Mouse (Mus musculus) CH12.LX (cell line): ENCODE results near the gene Ckap5. TPM values are rescaled to one million over a fixed set of nuclear protein-coding genes. Genes with fewer than 3 reads are reported as not detected.

Experiments
- DNase-seq: peaks from one replicate; pipeline ENCODE4 v3.0.0-alpha.2; 2013; ENCODE audit errors: extremely low read depth
- H3K27ac ChIP-seq: 2 replicates; pipeline ENCODE4 v1.5.1; 2012; ENCODE audit warnings: low read depth, mild to moderate bottlenecking, control low read depth, moderate library complexity; ENCODE audit not compliant: insufficient read depth
- H3K27me3 ChIP-seq: replicated peaks from 2 replicates; pipeline ENCODE3; 2012; ENCODE audit warnings: inconsistent platforms
- H3K36me3 ChIP-seq, 2 experiments: replicated peaks in 1 of 2; 2 replicates each; pipeline versions ENCODE3 to v1.6.1; 2012; ENCODE audit warnings: inconsistent platforms in 1 of 2, low read length in 1 of 2, mild to moderate bottlenecking in 1 of 2, mixed read lengths in 1 of 2, moderate library complexity in 1 of 2; ENCODE audit not compliant: control insufficient read depth in 1 of 2, insufficient read depth in 1 of 2
- H3K4me1 ChIP-seq, 2 experiments: 2 replicates each; pipeline ENCODE4 v1.6.1; 2012; ENCODE audit warnings: inconsistent platforms in 1 of 2, moderate library complexity in 1 of 2; ENCODE audit not compliant: insufficient read depth in 2 of 2, control insufficient read depth in 1 of 2
- H3K4me2 ChIP-seq: 2 replicates; pipeline ENCODE4 v1.6.1; 2012; ENCODE audit warnings: low read depth, mild to moderate bottlenecking, control low read depth; ENCODE audit not compliant: poor library complexity, insufficient read depth, severe bottlenecking
- H3K4me3 ChIP-seq, 3 experiments: fragments of 150-350 bp in 1 of 3; sonication (generic) in 1 of 3; replicated peaks in 1 of 3; 2 replicates each; pipeline versions ENCODE3 to v1.5.1; 2011 to 2012; ENCODE audit warnings: low read depth in 2 of 3, low read length in 2 of 3, mild to moderate bottlenecking in 2 of 3, moderate library complexity in 2 of 3, control low read depth in 1 of 3, improper control_type of control experiment in 1 of 3, inconsistent platforms in 1 of 3, mixed read lengths in 1 of 3; ENCODE audit not compliant: poor library complexity in 1 of 3
- H3K79me2 ChIP-seq: replicated peaks from 2 replicates; pipeline ENCODE4 v1.6.1; 2012; ENCODE audit warnings: mild to moderate bottlenecking, moderate library complexity; ENCODE audit not compliant: control insufficient read depth, poor library complexity, insufficient read depth, severe bottlenecking; ENCODE audit errors: extremely low read depth
- H3K9ac ChIP-seq: 2 replicates; pipeline ENCODE4 v1.6.1; 2012; ENCODE audit warnings: low read depth, mild to moderate bottlenecking, control low read depth, moderate library complexity; ENCODE audit not compliant: insufficient read depth
- H3K9me3 ChIP-seq: replicated peaks from 2 replicates; pipeline ENCODE3; 2012; ENCODE audit warnings: low read length, inconsistent platforms, mixed read lengths
- BHLHE40 ChIP-seq: IDR thresholded peaks from 2 replicates; pipeline ENCODE4 v1.6.1; 2011; ENCODE audit warnings: mild to moderate bottlenecking, low read depth, low read length, improper control_type of control experiment
- CHD1 ChIP-seq: IDR thresholded peaks from 2 replicates; pipeline ENCODE4 v1.6.1; 2012; ENCODE audit warnings: low read depth, low read length, improper control_type of control experiment, inconsistent platforms
- CHD2 ChIP-seq: IDR thresholded peaks from 2 replicates; pipeline ENCODE4 v1.6.1; 2011; ENCODE audit warnings: low read length, improper control_type of control experiment
- CTCF ChIP-seq, 2 experiments: IDR thresholded peaks in 1 of 2; conservative IDR thresholded peaks in 1 of 2; 2 replicates each; pipeline ENCODE4 v1.5.1; 2011 to 2012; ENCODE audit warnings: low read depth in 2 of 2, low read length in 2 of 2, improper control_type of control experiment in 1 of 2, inconsistent platforms in 1 of 2, mild to moderate bottlenecking in 1 of 2, moderate library complexity in 1 of 2
- ELF1 ChIP-seq: IDR thresholded peaks from 2 replicates; pipeline ENCODE4 v1.6.1; 2014; ENCODE audit warnings: low read depth, mild to moderate bottlenecking, inconsistent platforms, low read length, improper control_type of control experiment
- GABPA ChIP-seq: IDR thresholded peaks from 2 replicates; pipeline ENCODE4 v1.6.1; 2012; ENCODE audit warnings: low read depth, low read length, improper control_type of control experiment, inconsistent platforms; ENCODE audit not compliant: insufficient replicate concordance
- HCFC1 ChIP-seq: IDR thresholded peaks from 2 replicates; pipeline ENCODE4 v1.6.1; 2012; ENCODE audit warnings: low read depth, mild to moderate bottlenecking, inconsistent platforms, low read length, improper control_type of control experiment
- IRF4 ChIP-seq: IDR thresholded peaks from 2 replicates; pipeline ENCODE4 v1.6.1; 2014; ENCODE audit warnings: low read depth, mild to moderate bottlenecking, inconsistent platforms, low read length, improper control_type of control experiment
- JUND ChIP-seq: conservative IDR thresholded peaks from 2 replicates; pipeline ENCODE4 v1.6.1; 2011; ENCODE audit warnings: low read depth, low read length, improper control_type of control experiment
- MAFK ChIP-seq: IDR thresholded peaks from 2 replicates; pipeline ENCODE4 v1.6.1; 2011; ENCODE audit warnings: low read length, improper control_type of control experiment; ENCODE audit not compliant: insufficient replicate concordance
- MAX ChIP-seq: IDR thresholded peaks from 2 replicates; pipeline ENCODE4 v1.6.1; 2011; ENCODE audit warnings: low read length, improper control_type of control experiment
- MAZ ChIP-seq: IDR thresholded peaks from 2 replicates; pipeline ENCODE4 v1.6.1; 2012; ENCODE audit warnings: low read depth, mild to moderate bottlenecking, inconsistent platforms, low read length, improper control_type of control experiment, moderate library complexity
- MEF2A ChIP-seq: IDR thresholded peaks from 2 replicates; pipeline ENCODE4 v1.6.1; 2014; ENCODE audit warnings: low read depth, mild to moderate bottlenecking, inconsistent platforms, low read length, improper control_type of control experiment, borderline replicate concordance
- MYC ChIP-seq: IDR thresholded peaks from 2 replicates; pipeline ENCODE4 v1.6.1; 2011; ENCODE audit warnings: low read depth, mild to moderate bottlenecking, improper control_type of control experiment, low read length
- PAX5 ChIP-seq: IDR thresholded peaks from 2 replicates; pipeline ENCODE4 v1.6.1; 2012; ENCODE audit warnings: low read length, inconsistent platforms, mixed read lengths
- POLR2A ChIP-seq: IDR thresholded peaks from 2 replicates; pipeline ENCODE4 v1.6.1; 2011; ENCODE audit warnings: low read depth, mild to moderate bottlenecking, improper control_type of control experiment, low read length
- RAD21 ChIP-seq: IDR thresholded peaks from 2 replicates; pipeline ENCODE4 v1.6.1; 2011; ENCODE audit warnings: low read depth, mild to moderate bottlenecking, low read length, improper control_type of control experiment, moderate library complexity
- SMC3 ChIP-seq: IDR thresholded peaks from 2 replicates; pipeline ENCODE4 v1.6.1; 2011; ENCODE audit warnings: low read depth, low read length, improper control_type of control experiment
- TBP ChIP-seq: conservative IDR thresholded peaks from 2 replicates; pipeline ENCODE4 v1.6.1; 2011; ENCODE audit warnings: low read depth, low read length, improper control_type of control experiment
- USF2 ChIP-seq: conservative IDR thresholded peaks from 2 replicates; pipeline ENCODE4 v1.6.1; 2011; ENCODE audit warnings: low read depth, low read length, improper control_type of control experiment
- ZC3H11A ChIP-seq: IDR thresholded peaks from 2 replicates; pipeline ENCODE4 v1.6.1; 2012; ENCODE audit warnings: low read depth, mild to moderate bottlenecking, inconsistent platforms, low read length, improper control_type of control experiment
- ZKSCAN1 ChIP-seq: IDR thresholded peaks from 2 replicates; pipeline ENCODE4 v1.6.1; 2012; ENCODE audit warnings: low read depth, inconsistent platforms, low read length, improper control_type of control experiment, borderline replicate concordance
- ZMIZ1 ChIP-seq: IDR thresholded peaks from 2 replicates; pipeline ENCODE4 v1.6.1; 2012; ENCODE audit warnings: low read depth, mild to moderate bottlenecking, inconsistent platforms, low read length, improper control_type of control experiment
- ZNF384 ChIP-seq: IDR thresholded peaks from 2 replicates; pipeline ENCODE4 v1.6.1; 2012; ENCODE audit warnings: low read depth, low read length, improper control_type of control experiment, inconsistent platforms
- dilution Hi-C: fragments of 300-500 bp; cut with MboI; formaldehyde crosslinking; loops from 2 replicates; pipeline ENCODE4 v1.14.3; 2020; ENCODE audit warnings: low sequenced_read_pairs; ENCODE audit not compliant: extremely low pct_unique_long_range_greater_than_20kb, extremely low pct_ligation_motif_present
- in situ Hi-C: fragments of 300-500 bp; cut with MboI; formaldehyde crosslinking; loops from 3 replicates; pipeline ENCODE4 v1.14.3; 2019; ENCODE audit warnings: low sequenced_read_pairs, low pct_ligation_motif_present, low pct_unique_long_range_greater_than_20kb, mixed read lengths
- polyA plus RNA-seq: library from polyadenylated mRNA; unstranded; fragments of >175 nt; gene quantifications from 2 replicates; pipeline ENCODE4 v1.2.1, GENCODE M21; 2012; ENCODE audit warnings: low read depth; ENCODE audit not compliant: insufficient read length
- total RNA-seq, 2 experiments: library from RNA; depleted of rRNA; stranded (reverse); fragments of 300-350 nt in 1 of 2; fragments of >200 nt in 1 of 2; gene quantifications; 2 replicates each; pipeline ENCODE4 v1.2.3; 2012 to 2014

Gene Ckap5
- total and polyA plus RNA-seq, 3 experiments, result 51.5 to 53.0 (median 52.3) TPM

DNA sequence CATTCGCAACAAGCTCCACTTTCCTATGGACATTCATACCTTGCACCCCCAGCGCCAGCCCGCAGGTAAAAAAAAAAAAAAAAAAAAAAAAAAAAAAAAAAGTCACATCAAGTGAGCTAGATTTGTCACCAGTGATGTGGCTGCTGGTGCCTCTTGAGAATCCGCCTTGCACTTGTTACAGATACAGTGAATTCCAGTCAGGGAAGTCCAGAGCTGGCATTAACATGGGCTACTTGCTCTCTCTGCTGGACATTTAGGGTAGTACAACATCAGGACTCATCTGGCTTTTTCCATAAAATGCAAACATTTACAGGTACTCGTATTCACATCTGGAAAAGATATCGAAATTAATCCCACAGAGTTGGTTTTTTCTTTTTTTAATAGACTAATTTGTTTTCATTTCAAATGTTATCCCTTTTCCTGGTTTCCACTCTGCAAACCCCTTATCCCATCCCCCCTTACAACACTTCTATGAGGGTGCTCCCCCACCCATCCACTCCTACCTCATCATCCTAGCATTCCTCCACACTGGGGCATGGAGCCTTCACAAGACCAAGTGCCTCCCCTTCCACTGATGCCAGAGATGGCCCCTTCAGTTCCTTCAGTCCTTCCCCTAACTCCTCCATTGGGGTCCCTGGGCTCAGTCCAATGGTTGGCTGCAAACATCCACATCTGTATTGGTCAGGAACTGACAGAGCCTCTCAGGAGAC is 45.6 kb upstream of the Ckap5 start:
- H3K9ac ChIP-seq, result no peak overlapping the region
- no peak overlapping the region for H3K4me2 ChIP-seq
- no peak overlapping the region for H3K27ac ChIP-seq
- dilution Hi-C loops, result no loop called here
- in situ Hi-C loops, result loop anchor here (5.0 kb wide), 1 partner anchor 199 kb away; no protein-coding TSS in a partner anchor
- peaks cover 0 to 28% of the 10 kb centered on the region in 2 experiments; a peak in 3 of 4 replicates for H3K4me1 ChIP-seq
- no peaks in the 10 kb centered on the region for H3K79me2 ChIP-seq
- no peak overlapping the region for H3K4me3 ChIP-seq
- no peaks in the 10 kb centered on the region for H3K27me3 ChIP-seq
- peak; percentile 65 for DNase-seq
- no peaks in the 10 kb centered on the region for H3K9me3 ChIP-seq
- TF ChIP-seq CHD2 (no peak), SMC3 (peak; percentile 90), ZC3H11A (peak; percentile 55; the same call in 1 of the 2 replicates), ZKSCAN1 (no peak), CTCF (conservative IDR thresholded peaks at IDR 0.05 in 1 of 2, IDR thresholded peaks at IDR 0.05 in 1 of 2; ENCODE audit: low read depth in 2 of 2, low read length in 2 of 2) (peak; percentile 44 to 88), BHLHE40 (no peak), TBP (0 out of 2 replicates have a peak, but pooled peaks have one; percentile 27), ZNF384 (peak; percentile 57; the same call in 1 of the 2 replicates), POLR2A (no peak), RAD21 (peak; percentile 94)
- H3K36me3 ChIP-seq, result peaks cover 10 to 17% of the 10 kb centered on the region in 2 experiments

DNA sequence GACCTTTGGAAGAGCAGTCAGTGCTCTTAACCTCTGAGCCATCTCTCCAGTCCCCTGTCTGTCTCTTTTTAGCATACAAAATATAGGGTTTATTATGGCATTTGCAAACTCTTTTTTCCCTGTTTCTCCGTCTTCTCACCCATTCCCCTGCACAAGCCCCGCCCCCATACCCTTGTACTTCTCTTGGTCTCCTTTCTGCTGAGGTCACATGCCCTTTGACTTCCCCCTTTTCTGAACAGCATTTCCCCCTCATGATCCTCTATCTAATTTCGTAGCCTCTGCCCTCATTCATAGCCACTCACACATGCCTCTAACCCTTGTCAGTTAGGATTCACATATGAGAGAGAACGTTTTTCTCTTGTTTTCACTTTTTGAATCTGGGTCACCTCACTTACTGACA is 41.9 kb upstream of the Ckap5 start:
- in situ Hi-C loops, result loop anchor here (5.0 kb wide), 1 partner anchor 202 kb away; no protein-coding TSS in a partner anchor
- peaks cover 10% of the 10 kb centered on the region in 2 experiments for H3K36me3 ChIP-seq
- peaks cover 0 to 10% of the 10 kb centered on the region in 2 experiments; a peak in 2 of 4 replicates for H3K4me1 ChIP-seq
- no peak overlapping the region for H3K9ac ChIP-seq
- no peak overlapping the region for H3K27ac ChIP-seq
- H3K9me3 ChIP-seq, result no peaks in the 10 kb centered on the region
- DNase-seq, result no peak
- TF ChIP-seq IRF4 (no peak), MYC (no peak), CHD2 (no peak), CHD1 (no peak), ELF1 (no peak), JUND (no peak), HCFC1 (no peak), PAX5 (no peak), MAX (no peak), GABPA (no peak), MAFK (no peak), ZKSCAN1 (no peak), POLR2A (no peak), RAD21 (no peak), MAZ (no peak), USF2 (no peak), MEF2A (no peak), ZNF384 (no peak), ZMIZ1 (no peak)
- TF ChIP-seq, all 38 proteins: peak for 0
- H3K79me2 ChIP-seq, result no peaks in the 10 kb centered on the region
- H3K4me2 ChIP-seq, result no peak overlapping the region
- no peaks in the 10 kb centered on the region for H3K27me3 ChIP-seq
- no peak overlapping the region for H3K4me3 ChIP-seq
- dilution Hi-C loops, result no loop called here
